Mouse (Mus musculus) cerebellum, adult 2 months (tissue): ENCODE results near the gene Rab12. TPM values are rescaled to one million over a fixed set of nuclear protein-coding genes. Genes with fewer than 3 reads are reported as not detected.

Source experiments
- DNase-seq, 2 experiments: peaks; one replicate each; pipeline ENCODE4 v3.0.0; 2021
- H3K27ac ChIP-seq: fragments of 200-500 bp; 2 replicates; pipeline ENCODE4 v1.5.1; 2012; ENCODE audit warnings: low read length, control low read depth, inconsistent platforms; ENCODE audit not compliant: insufficient read depth
- H3K27me3 ChIP-seq: fragments of 200-500 bp; 2 replicates; pipeline ENCODE4 v1.6.1; 2012; ENCODE audit warnings: inconsistent platforms, mild to moderate bottlenecking, low read length, moderate library complexity; ENCODE audit not compliant: control insufficient read depth, insufficient read depth
- H3K4me1 ChIP-seq: fragments of 200-500 bp; 2 replicates; pipeline ENCODE4 v1.6.1; 2011; ENCODE audit warnings: low read length; ENCODE audit not compliant: control insufficient read depth, insufficient read depth
- H3K4me3 ChIP-seq: fragments of 200-500 bp; replicated peaks from 2 replicates; pipeline ENCODE3; 2011; ENCODE audit warnings: mild to moderate bottlenecking, low read depth, low read length, control low read depth; ENCODE audit not compliant: insufficient read depth
- CTCF ChIP-seq: fragments of 200-500 bp; IDR thresholded peaks from 2 replicates; pipeline ENCODE4 v1.5.1; 2011; ENCODE audit warnings: low read depth, mild to moderate bottlenecking, control low read depth, low read length, moderate library complexity, borderline replicate concordance; ENCODE audit not compliant: insufficient read depth
- POLR2A ChIP-seq: fragments of 200-500 bp; IDR thresholded peaks from 2 replicates; pipeline ENCODE4 v1.6.1; 2011; ENCODE audit warnings: low read length, control low read depth, borderline replicate concordance; ENCODE audit not compliant: insufficient read depth
- WGBS: fragments of 180-500 bp; shearing (Covaris S2); methylation state at CpG from one replicate; pipeline ENCODE4 v1.1.7; 2018; 5-methylcytosine and 5-hydroxymethylcytosine counted together
- polyA plus RNA-seq: library from polyadenylated mRNA; depleted of rRNA; stranded (reverse); fragments of >200 nt; gene quantifications from 2 replicates; pipeline ENCODE4 v1.2.3, GENCODE M21; 2012

Gene Rab12
- polyA plus RNA-seq, 1 experiment = 107 TPM

DNA sequence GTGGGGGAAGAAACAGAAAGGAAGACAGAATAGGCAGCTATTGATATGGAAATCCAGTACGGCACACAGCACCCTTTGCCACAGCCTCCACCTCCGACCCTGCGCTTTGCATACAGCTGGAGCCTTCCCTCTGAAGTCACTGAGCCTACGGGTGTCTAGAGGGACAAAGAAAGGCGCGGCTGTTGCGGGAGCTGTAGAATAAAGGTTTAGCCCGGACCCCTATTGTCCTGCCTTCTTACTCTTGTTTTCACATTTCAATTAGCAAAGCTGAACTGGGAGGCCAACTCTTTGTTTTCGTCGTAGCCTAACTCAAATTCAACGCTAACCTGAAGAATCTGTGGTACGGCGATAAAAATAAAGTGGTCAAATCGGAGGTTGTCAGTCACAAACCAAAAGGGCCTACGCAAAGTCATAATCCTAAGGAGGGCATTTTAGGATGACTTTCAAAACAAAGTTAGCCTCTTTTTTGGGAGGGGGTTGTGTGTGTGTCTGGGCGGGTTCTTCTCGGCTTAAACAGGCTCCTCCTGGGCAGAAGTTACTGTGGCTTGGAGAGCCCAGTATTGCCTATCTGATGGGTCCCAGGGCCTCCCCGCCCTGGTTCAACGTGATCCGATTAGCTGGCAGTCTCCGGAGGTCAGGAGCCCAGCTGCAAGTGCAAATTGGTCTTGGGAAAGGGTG is 39.6 kb downstream of the Rab12 start:
- DNase-seq = no peak
- Histone ChIP-seq H3K27me3 (no peaks in the 10 kb centered on the region), H3K27ac (no peak overlapping the region), H3K4me1 (no peaks in the 10 kb centered on the region), H3K4me3 (no peak overlapping the region)
- WGBS = 67% methylated on average over 21 of the region's 21 CpGs
- TF ChIP-seq CTCF (no peak), POLR2A (no peak)

DNA sequence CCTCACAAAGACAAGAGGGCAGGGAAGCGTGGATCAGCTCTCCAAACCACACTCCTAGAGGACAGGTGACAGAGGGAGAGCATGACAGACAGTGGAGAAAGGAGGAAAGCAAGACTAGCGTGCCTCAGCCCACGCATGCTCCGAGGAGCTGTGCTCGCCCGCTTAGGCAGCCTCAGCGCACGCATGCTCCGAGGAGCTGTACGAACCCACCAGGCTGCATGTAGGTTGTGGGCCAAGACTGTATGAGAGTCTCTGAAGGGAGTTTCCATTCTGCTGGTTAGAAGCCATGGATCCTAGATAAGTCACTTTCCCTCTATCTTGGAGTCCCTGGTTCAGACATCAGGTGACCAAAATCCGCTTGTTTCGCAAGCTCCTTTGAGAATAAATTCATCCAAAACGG is 40.2 kb downstream of the Rab12 start:
- no peak overlapping the region for H3K27ac ChIP-seq
- H3K27me3 ChIP-seq = no peaks in the 10 kb centered on the region
- DNase-seq = no peak
- TF ChIP-seq CTCF (no peak), POLR2A (no peak)
- H3K4me1 ChIP-seq = no peaks in the 10 kb centered on the region
- no peak overlapping the region for H3K4me3 ChIP-seq
- WGBS = 58% methylated on average over 13 of the region's 13 CpGs

DNA sequence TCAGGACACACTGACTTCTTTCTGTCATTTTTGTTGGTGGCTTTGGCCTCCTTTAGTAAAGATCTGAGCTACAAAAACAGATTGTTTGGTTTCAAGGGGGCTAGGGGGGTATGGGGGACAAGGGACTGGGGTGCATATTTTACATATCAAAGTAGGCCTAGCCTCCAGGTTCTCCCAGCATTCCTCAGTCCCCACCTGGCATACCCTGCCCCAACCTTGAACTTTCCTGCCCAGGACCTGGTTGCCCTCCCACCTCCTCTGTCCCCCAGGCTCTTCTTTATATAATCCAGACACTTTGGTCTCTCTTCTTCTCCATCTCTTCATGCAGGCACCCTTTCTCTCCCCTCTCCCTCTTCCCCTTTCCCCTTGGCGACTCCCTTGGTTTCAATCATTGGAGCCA is 46.3 kb downstream of the Rab12 start:
- Histone ChIP-seq H3K4me1 (no peaks in the 10 kb centered on the region), H3K27me3 (no peaks in the 10 kb centered on the region), H3K27ac (no peak overlapping the region), H3K4me3 (no peak overlapping the region)
- DNase-seq = no peak
- TF ChIP-seq CTCF (no peak), POLR2A (no peak)
- 100% methylated on average over 1 of the region's 1 CpGs for WGBS

DNA sequence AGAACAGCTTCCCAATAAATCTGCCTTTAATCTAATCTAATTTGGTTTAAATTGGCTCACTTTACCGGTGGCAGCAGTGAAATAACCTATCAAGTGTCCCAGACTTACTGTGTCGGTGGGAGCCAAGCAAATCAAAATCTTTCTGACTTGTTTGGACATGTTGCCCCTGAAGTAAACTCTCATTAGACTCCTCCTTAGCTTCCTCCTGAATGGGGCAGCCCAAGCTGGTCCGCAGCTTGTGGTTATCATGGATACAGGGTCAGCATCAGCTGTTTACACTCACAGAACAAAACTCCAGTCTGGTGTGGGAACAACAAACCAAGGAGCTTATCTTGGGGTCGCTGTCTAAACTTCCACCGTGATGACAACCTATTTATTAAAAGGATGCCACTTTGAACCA is 47.8 kb downstream of the Rab12 start:
- H3K27me3 ChIP-seq = no peaks in the 10 kb centered on the region
- WGBS = 86% methylated on average over 5 of the region's 5 CpGs
- H3K4me3 ChIP-seq = no peak overlapping the region
- DNase-seq = no peak
- no peaks in the 10 kb centered on the region for H3K4me1 ChIP-seq
- no peak for TF ChIP-seq POLR2A
- TF ChIP-seq CTCF = no peak
- H3K27ac ChIP-seq = no peak overlapping the region

DNA sequence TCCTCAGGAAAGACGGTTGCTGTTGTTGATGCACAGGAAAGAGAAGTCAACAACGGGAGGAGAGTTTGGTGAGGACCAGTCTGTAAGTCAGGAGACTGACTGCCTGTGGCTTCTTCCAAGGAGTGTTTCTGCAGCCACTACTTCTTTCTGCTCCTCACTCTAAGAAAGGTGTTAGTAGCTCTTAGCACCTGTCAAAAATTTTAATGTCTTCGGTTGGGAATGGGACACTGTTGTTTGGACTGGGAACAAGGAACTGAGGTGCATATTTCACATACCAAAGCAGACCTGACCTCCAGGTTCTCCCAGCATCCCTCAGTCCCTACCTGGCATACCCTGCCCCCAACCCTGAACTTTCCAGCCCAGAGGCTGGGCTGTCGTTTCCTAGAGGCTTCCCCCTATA is 48.3 kb downstream of the Rab12 start:
- TF ChIP-seq POLR2A (no peak), CTCF (no peak)
- WGBS = 87% methylated on average over 4 of the region's 4 CpGs
- DNase-seq = no peak
- H3K4me3 ChIP-seq = no peak overlapping the region
- no peaks in the 10 kb centered on the region for H3K4me1 ChIP-seq
- H3K27me3 ChIP-seq = no peaks in the 10 kb centered on the region
- H3K27ac ChIP-seq = no peak overlapping the region

DNA sequence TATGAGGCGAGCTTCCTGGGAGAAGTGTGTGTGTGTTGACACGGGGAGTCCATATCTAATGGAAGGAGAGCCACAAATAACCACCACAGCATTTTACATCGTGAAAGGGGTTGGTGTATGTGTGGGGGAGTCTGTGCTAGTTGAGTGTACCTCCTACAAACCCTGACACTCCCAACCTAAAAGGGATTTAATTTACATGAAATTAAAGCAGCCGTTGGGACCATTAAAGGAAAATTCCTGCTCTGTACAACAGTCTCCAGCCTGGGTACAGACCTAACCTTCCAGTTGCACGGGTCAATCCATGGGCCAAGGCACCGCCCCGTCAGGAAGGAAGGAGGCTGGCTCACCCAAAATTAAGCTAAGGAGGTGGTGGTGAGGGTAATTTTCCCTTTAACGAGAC is 49.5 kb downstream of the Rab12 start:
- WGBS = 64% methylated on average over 8 of the region's 8 CpGs
- Histone ChIP-seq H3K27ac (no peak overlapping the region), H3K27me3 (no peaks in the 10 kb centered on the region), H3K4me1 (no peaks in the 10 kb centered on the region), H3K4me3 (no peak overlapping the region)
- DNase-seq = no peak
- TF ChIP-seq POLR2A (no peak), CTCF (no peak)

DNA sequence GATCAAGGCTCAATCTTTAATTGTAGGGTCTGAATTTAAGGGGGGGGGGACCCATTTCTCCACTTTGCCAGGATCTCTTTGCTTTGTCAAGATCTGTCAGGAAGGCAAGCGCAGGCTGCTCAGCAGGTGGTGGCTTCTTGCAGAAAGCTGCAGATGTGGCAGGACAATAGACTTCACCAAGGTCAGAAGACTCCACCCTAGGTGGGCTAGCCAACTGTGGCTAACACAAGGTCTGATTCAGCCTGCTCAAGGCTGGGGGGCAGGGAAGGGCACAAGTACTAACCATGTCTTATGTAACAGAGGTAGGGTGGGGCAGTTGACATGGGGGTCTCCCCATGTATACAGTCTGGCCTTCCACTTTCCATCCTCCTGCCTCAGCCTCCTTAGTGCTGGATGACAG is 62.3 kb downstream of the Rab12 start:
- H3K4me1 ChIP-seq = no peaks in the 10 kb centered on the region
- H3K27ac ChIP-seq = no peak overlapping the region
- DNase-seq = no peak
- no peak for TF ChIP-seq POLR2A
- TF ChIP-seq CTCF = no peak
- no peaks in the 10 kb centered on the region for H3K27me3 ChIP-seq
- 76% methylated on average over 1 of the region's 1 CpGs for WGBS
- H3K4me3 ChIP-seq = no peak overlapping the region

DNA sequence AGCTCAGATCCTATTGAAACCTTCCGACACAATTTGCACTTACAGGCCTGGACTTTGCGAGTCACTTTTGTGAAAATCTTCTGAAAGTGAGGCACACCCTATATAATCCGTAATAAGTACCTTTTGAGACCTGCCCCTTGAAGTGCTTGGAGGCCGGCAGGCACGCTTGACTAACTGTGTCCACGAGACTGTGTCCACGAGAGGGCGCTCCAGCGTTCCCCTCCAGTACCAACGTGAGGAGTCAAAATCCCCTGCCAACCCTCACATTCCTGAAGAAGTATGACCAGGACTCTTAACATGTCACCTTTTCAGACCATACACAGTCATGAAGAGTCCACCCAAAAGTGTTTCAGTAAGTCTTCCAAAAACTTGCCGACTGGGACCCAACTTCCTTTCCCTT is 68.4 kb downstream of the Rab12 start:
- peak; percentile 90 to 94 for DNase-seq
- Histone ChIP-seq H3K4me3 (peak overlapping the region; percentile 92), H3K4me1 (no peaks in the 10 kb centered on the region), H3K27me3 (no peaks in the 10 kb centered on the region), H3K27ac (peak overlapping the region; percentile 89; the same call in 1 of the 2 replicates)
- WGBS = under 1% methylated on average over 11 of the region's 11 CpGs
- TF ChIP-seq CTCF (peak; percentile 87), POLR2A (no peak)
